Mouse (Mus musculus) testis, postnatal 10 days (tissue): ENCODE results near the gene Inf2.

Experiments used
- DNase-seq: peaks from one replicate; pipeline ENCODE4 v3.0.0; 2021; ENCODE audit warnings: low spot score

The Inf2 gene

DNA sequence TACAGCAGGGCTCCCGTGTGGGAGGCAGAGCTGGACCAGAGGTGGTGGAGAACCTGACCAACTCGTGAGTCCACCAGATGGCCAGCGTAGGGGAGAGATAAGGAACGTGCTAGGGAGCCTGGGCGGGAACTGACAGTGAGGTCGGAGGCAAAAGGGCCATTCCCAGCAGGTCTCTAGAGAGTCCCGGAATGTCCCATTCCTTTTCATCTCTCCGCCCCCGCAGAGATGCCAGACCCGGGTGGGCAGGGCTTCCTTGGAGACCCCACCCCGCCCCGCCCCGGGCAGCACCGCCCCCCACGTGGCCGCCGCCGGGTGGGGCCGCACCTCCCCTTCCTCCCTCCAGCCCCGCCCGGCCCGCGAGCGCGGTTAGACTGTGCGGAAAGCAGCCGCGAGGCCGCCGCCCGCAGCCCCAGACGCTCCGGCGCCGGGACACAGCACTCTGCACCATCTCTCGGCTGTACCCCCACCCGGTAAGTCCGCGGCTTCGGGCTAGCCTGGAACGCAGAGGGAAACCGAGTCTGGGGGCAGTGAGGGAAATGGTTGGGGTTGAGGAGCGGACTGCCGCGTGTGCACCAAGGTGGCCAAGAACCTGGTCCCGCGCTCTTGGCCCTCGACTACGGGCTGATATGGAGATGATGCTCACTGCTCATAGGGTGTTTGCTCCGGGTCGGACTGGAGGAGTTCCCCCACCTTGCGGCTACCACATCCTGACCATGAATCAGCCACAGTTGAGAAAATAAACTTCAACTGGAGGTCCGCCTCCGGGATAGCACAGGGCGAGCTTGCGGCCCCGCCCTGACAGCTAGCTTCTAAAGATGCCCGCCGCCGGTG, at the start of gene Inf2:
Gene Inf2, plus strand, starts transcription at position 359 of the 831 bp plus-strand sequence.
- peak; percentile 87 for DNase-seq

DNA sequence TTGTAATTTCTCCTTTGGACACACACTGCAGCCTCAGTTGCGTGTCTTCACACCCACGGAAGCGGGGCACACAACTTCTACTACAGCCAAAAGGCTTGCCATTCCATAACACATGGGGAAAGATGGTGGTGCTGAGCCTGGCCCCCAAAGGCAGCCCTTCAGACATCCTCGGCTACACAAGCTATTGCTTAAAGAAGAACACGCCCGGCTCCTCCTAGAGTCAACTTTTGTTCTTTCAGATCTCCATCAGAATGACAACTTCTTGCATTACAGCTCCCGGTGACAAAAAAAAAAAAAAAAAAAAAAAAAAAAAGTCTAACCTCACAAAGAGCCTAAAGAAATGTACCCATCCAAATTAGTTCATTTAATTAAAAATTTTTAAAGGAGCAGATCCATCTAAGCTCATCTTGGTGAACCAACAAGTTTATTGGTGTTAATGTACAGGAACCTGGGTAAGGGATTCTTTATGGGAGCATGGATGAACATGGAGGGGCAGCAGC, 49.1 kb upstream of the Inf2 start:
- DNase-seq: no peak

DNA sequence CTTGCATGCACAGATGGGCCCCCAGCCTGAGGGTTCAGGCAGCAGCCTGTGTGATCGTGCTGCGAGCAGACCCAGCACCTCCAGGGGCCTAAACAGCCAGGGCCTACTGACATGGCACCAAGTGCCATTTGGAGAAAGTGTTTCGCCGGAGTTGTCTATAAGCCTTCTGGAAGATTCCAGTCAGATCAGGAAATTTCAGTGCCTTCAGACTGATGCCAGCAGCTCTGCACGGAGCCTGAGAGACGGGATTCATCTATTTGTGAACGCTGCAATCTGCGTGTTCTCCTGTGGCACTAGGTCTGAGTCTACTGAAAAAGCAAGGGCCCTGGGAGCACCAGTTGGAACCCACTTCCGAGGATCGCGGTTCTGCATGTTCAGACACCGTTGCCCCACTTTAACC, 48.3 kb upstream of the Inf2 start:
- no peak for DNase-seq

DNA sequence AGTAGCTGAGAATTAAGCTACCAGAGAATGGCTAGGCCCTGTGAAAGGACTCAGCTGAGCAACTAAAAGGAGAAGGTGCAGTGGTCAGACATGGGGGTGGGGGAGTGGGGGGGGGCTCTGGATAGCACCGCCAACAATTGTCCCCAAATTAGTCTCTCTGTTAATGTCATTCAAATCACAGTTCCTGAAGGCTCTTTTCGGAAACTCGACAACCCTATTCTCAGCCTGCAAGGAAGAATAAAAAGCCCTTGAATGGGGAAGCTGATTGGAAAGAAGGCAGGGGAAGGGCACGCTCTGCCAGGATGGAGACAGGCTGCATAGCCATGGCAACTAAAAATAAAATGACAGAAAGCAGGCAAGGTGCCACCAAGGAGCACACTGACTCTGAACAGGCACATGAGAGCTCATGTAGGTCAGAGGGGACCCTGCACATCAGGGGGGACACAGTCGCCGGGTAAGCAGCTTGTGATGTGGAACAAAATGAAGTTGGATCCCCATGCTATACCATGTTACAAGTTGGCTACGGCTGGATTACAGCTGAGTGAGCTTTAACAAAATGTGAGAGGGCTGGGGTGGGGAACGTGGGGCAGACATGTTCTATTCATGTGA, 47.0 kb upstream of the Inf2 start:
- DNase-seq: no peak

DNA sequence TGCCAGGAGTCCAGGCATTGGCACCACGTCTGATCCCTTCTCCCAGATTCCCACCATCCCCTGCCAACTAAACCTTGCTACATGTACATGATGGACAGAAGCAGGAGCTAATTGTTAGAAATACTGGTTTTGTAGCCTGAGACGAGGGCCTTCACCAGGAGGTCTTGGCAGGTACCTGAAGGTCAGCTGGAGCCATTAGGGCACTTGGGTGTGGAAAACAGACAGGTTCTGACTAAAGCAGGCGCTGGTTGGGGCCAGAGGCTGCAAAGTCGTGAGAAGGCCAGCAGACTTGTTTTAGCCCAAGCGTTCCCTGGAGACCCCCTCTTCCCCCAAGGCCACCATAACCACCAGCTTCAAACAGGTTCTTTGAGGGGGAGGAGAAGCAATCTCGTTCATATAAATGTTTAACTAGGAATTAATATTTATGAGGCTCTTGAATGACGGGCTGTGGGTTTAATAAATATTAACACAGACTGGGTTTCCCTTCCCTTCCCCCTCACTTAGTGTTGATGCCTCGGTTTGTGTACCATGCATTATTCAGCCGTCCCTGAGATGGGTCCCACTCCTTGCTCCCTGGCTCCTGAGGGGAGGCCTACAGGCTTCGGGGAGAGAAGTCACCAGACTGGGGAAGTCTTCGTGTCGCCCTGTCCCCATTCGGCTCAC, 46.2 kb upstream of the Inf2 start:
- DNase-seq: no peak

DNA sequence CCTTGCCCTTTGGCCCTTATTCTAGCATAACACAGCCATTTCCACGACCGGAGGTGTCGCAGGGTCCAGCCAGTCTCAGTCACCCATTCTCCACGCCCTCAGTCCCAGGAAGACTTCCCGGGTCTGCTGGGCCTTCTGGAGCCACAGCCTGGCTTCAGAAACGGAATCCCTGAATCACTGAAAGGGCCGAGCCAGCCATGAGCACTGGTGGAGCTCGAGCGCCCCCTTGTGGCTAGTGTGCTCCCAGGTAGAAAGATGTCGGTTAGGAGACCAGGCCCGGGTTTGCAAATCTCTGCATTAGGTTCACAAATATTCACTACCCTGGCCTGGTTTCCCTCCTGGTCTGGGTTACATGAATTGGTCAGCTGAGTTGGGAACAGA, 45.7 kb upstream of the Inf2 start:
- peak; percentile 97 for DNase-seq

DNA sequence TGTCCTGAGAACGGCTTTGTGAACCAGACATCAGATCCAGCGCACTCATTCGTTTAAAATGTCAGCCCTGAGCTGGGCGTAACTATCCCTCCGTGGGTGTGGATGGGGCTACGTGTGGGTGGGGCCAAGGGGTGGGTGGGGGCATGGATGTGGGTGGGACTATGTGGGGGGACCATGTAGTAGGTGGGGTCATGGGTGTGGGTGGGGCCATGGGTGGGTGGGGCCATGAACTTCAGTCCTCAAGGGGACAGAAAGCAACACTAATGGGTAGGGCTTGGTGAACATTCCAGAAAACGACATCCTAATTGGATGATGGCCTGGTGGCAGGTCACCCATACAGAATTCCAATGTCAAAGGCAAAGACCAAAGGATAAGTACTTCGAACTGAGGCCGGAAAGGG, 44.6 kb upstream of the Inf2 start:
- DNase-seq: no peak

DNA sequence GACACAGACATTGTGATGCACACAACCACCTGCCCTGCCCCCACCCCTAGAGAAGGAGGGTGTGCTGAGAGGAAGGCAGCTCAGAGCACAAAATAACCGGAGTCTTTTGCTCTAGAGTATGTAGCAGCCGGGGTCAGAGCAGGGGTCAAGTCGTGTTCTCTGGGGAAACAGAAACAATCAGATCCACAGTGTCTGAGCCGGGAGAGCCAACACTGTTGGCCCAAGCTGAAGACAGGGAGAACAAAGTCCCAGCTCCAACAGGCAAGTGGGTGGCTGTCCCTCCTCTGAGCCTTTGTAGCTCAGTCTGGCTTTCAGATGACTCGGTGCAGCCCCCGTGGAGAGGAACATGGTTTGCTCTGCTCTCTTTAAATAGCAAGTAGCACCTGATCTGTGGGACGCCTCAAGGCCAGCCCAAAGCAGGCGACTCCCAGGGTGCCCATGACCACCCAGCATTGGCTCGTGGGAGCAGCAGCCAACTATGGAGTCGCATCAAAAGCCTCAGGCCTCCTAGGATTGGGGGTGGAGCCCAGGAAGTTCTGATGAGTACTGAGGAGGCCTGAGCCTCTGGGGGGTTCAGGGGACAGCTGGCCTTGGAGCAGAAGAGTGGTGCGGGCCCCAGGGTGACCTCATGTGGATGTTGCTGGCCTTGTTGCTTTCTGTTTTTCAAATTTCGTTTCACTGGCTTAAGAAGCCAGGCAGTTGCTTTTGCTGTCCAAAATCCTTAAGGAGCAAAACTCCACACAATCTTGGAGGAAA, 43.5 kb upstream of the Inf2 start:
- no peak for DNase-seq

DNA sequence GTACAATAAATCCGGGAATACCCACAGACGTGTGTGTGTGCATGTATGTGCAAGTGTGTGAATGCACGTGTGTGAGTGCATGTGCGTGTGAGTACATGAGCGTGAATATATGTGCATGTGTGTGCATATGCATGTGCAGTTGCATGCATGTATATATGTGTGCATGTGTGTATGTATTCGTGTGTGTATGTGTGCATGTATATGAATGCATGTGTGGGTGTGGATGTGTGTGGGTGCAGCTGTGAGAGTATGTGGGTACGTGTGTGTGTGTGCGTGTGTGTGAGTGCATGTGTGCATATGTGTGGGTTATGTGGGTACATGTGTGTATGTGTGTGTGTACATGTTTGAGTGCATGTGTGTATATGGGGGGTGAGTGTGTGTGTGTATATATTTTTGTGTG, 42.5 kb upstream of the Inf2 start:
- DNase-seq: no peak

DNA sequence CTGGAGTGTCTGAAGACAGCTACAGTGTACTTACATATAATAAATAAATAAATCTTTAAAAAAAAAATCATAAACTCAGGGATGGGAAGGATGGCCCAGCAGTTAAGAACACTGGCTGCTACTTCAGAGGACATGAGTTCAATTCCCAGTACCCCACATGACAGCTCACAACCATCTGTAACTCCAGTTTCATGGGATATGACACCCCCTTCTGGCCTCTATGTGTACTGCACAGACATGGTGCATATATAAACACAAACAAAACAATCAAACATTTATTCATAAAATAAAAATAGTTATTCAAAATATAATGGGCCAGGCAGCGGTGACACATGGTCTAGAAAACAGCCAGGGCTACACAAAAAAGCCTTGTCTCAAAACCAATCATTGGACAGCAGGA, 39.3 kb upstream of the Inf2 start:
- DNase-seq: no peak

DNA sequence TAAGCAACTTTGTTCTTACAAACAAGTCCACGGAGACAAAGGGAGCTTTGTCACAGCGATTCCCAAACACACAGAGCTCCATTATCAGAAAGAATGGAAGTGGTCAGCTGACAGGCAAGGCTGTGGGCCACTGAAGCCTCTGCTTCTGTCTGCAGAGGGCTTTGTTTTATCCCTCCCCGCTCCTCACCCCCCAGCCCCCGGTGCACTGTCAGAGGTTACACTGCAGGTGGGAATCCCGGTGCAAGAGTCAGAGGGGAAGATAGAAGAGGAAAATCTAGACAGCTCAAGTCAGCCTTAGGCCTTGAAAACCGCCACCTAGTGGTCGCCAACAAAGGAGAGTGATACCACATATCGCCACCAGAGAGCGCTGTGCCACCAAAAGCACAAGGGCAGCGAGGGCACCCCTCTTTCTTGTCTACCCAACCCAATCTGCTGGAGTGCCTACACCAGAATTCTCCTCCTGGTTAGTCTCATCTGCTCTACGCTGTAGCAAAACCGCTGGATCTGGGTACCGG, 36.7 kb upstream of the Inf2 start:
- peak; percentile 90 for DNase-seq

DNA sequence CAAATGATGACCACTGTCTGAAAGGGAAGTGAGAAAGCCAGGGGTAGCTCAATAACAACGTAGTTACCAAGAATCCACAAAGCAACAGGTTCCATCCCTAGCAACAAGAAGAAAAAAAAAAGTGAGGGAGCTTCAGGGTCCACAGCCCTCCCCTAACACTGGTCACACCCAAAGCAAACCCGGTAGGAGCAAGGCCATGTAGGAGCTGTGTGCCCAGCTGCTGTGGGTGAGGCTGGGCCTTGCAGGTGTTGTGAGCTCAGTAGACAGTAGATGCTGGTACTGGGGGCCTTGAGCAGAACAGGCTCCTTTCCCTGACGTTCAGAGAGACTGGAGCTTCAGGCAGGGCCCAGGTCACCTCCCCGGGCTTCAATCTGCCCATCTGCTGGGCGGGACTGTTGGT, 36.1 kb upstream of the Inf2 start:
- DNase-seq: no peak

DNA sequence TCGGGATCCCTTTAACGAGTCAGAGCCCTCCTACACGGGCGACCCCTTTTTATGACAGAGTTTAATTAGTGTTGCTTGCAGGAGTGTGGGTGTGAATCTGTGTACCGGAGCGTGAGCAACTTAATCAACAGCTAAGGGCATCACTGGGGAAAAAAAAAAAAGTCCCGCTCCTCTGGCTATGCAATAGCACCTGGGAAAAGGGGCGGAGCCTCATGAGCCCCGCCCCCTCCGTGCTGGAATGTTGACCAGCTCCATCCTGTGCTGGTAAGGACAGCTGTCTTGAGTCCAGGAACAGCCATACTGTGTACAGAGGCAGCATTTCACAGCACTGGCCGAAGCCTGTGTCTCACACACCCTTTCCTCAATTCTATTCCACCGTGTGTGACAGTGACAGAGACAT, 33.7 kb upstream of the Inf2 start:
- DNase-seq: peak; percentile 64

DNA sequence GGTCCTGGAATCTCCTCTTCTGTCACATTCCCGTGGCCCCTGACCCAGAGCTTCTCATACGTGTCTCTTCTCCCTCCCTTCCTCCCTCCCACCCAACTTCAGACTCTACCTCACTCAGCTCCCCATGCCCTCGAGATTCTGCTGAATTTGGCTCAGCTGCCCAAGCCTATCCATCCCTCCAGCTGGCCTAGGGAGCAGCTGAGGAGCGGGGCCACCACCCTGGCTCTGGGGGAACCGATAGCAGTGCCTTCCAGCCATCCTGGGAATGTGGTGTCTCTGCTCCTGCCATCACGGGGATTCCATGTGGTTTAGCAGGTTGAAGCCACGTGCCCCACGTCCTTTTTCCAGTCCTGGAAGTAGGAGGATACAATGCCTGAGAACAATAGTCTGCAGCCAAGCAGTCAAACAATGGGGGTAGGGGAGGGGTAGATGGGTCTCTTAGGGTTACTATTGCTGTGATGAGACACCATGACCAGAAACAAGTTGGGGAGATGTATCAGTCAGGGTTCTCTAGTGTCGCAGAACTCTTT, 32.0 kb upstream of the Inf2 start:
- no peak for DNase-seq

DNA sequence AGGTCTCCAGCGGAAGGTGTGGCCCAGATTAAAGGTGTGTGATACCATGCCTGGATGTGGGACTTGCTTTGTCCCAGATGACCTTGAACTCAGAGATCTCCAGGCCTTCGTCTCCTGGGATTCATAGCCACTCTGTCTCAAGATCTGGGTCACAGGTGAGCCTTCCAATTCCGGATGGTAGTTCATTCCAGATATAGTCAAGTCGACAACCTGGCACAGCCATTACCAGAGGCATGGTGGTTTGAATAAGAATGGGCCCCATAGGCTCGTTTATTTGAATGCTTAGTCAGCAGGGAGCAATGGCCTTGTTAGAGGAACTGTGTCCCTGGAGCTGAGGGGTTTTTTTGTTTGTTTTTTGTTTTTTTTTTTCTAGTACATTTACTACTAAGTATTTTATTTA, 31.4 kb upstream of the Inf2 start:
- DNase-seq: no peak

DNA sequence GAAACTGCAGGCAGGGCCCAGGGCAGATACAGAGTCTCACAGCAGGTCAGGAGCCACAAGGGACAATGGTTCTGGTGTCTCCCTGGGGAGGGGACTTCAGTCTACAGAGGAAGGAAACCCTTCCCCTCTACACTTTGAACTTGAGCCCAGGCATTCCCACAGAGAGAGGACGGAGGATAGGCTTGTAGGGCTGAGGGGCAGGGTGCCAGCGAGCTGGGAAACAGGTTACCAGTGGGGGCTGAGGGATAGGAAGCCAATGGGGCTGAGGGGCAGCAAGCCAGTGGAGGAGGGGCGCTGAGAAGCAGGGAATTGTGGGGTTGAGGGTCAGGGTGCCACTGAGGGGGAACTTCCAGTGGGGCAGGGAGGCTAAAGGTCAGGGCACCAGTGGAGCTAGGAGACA, 29.4 kb upstream of the Inf2 start:
- DNase-seq: no peak

DNA sequence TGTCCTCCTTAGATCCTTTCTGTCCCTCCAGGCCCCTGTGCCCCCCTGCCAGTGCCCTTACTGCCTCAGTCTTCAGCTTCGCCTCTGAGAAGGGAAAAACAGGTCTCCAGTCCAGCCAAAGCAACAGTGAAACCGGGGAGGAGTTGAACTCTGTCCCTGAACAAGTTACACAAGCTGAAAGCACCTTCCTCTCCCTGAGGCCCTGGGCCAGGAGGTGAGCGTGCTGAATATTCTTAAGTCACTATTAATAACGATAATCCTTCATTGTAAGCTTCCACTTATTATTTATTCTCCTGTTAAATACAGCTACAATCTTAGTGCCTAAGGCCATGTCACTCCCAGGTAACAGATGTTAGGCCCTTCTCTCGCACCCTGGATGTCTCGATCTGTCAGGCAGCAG, 28.9 kb upstream of the Inf2 start:
- DNase-seq: no peak

DNA sequence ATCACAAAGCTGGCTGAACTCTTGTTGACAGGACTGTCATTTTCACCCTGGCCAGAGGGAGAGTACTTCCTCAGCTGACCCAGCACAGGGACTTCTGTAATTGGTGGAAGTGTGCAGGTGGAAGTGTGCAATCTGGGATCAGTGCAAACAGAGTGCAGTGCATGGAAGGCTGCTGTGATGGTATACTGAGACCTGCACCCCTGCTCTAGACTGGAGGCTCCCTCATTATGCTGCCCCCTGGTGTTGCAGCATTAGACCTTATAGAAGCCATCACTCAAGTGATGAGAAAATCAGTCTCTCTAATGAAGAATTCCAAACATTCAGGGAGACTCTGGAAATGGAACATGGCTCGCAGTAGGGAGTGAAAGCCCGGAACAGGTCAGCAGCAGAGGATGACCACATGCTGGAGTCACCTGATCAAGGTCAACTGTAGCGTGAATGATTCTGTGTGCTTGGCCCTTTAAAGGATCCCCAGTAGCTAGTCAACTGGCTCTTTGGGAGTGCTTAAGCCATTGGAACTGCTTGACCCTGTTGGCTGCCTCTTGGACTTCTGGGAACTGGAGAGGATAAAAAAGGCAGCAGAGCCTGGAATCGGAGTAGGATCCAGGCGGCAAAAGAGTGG, 28.3 kb upstream of the Inf2 start:
- no peak for DNase-seq

DNA sequence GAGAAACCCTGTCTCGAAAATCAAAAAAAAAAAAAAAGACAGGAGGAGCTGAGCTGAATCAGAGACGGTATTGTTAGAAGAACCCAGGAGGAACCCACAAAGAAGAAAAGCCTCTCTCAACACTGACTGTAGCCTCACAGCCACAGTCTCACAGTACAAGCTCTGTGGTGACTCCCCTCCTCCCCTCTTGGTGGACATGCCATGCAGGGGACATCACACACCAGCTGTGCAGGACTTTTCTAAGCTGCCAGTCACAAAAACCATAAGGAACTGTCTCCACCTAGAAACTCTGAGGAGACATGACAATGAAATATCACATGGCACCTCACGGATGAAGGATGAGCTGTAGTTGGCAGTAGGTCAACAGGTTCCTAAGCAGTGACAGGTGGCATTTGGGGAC, 27.4 kb upstream of the Inf2 start:
- no peak for DNase-seq

DNA sequence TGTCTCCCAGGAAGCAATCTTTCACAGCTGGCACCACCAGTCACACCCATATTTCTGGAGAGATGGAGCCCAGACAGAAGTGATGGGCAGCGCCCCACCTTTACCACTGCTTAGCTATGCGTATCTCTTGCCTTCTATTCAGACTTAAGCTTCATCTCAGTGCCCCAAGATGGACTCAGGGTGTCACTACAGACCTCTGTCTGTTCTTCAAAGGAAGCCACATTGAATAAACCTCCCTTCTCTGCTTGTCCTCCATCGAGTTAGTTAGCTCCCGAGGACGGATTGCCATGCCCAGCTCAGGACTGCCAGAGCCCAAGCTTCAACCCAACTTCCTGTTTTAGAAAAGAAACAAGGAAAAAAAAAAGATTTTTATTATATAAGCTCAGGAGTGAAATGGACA, 26.1 kb upstream of the Inf2 start:
- DNase-seq: no peak

DNA sequence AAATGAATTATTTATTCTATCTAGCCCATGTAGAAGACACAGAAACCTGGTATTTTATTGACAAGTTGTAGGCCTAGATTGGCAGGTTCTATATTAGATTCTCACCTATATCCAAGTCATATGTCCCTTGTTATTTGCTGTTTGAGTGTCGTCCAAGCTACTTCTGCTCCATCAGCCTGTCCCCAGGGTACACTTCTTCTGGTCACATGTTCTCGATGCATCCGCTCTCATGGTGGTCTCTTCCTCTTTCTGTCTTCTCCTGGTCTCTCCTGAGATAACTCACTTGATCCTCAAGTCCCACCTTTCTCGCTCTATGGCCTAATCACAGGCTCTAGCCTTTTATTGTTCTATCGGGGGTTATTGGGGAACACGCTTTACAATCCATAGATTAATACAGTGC, 25.6 kb upstream of the Inf2 start:
- DNase-seq: no peak

DNA sequence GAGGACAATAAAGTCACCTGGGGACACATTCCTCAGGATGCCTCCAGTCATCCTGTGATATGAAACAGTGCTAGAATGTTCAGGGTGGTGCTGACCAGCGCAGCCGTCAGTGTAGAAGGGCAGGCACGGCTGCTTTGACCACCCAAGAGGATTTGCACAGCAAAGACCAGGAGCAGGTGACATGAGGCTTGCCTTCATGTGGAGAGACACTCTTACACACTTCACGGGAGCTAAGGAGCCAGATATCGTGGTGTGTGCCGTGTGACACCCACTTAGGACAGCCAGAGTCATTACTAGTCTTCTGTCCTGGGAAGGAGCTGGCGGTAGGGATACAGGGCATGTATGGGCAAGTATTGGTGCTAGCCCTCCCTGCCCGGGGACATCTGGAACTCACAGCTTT, 18.4 kb upstream of the Inf2 start:
- DNase-seq: no peak
